Mouse (Mus musculus) heart, embryonic 12.5 days (tissue): ENCODE measurements at regions not wholly inside any gene's neighbourhood (a gene's known extent, or its start where the extent isn't known, plus 50 kb on each side); places are given as distances from the start of the nearest gene placed in this dataset.

Experiments
- ATAC-seq: fragments of 200-750 bp; cut with Nextera tagmentation; 2 replicates; pipeline ENCODE4 v1.8.0; 2017; ENCODE audit warnings: moderate TSS enrichment, moderate library complexity; ENCODE audit not compliant: insufficient number of reproducible peaks, low FRiP score
- H3K27ac ChIP-seq: fragments of 300-500 bp; sonication (generic); 2 replicates; pipeline ENCODE4 v1.5.1; 2016; ENCODE audit warnings: mild to moderate bottlenecking, moderate library complexity; ENCODE audit not compliant: poor library complexity, severe bottlenecking
- H3K27me3 ChIP-seq: fragments of 300-500 bp; sonication (generic); replicated peaks from 2 replicates; pipeline ENCODE4 v1.6.1; 2016; ENCODE audit warnings: mild to moderate bottlenecking, moderate library complexity
- H3K36me3 ChIP-seq: fragments of 300-500 bp; sonication (generic); 2 replicates; pipeline ENCODE4 v1.6.1; 2016; ENCODE audit warnings: mild to moderate bottlenecking, moderate library complexity
- H3K4me1 ChIP-seq: fragments of 300-500 bp; sonication (generic); replicated peaks from 2 replicates; pipeline ENCODE4 v1.6.1; 2016; ENCODE audit warnings: mild to moderate bottlenecking
- H3K4me2 ChIP-seq: fragments of 300-500 bp; sonication (generic); 2 replicates; pipeline ENCODE4 v1.6.1; 2016; ENCODE audit warnings: mild to moderate bottlenecking, moderate library complexity
- H3K4me3 ChIP-seq: fragments of 300-500 bp; sonication (generic); 2 replicates; pipeline ENCODE4 v1.5.1; 2016; ENCODE audit warnings: mild to moderate bottlenecking
- H3K9ac ChIP-seq: fragments of 300-500 bp; sonication (generic); 2 replicates; pipeline ENCODE4 v1.6.1; 2016; ENCODE audit warnings: mild to moderate bottlenecking, moderate library complexity
- H3K9me3 ChIP-seq: fragments of 300-500 bp; sonication (generic); replicated peaks from 2 replicates; pipeline ENCODE4 v1.6.1; 2016; ENCODE audit warnings: mild to moderate bottlenecking, moderate library complexity
- WGBS: fragments of 180-500 bp; shearing (Covaris S2); methylation state at CpG from one replicate; pipeline ENCODE4 v1.1.7; 2016; 5-methylcytosine and 5-hydroxymethylcytosine counted together

DNA sequence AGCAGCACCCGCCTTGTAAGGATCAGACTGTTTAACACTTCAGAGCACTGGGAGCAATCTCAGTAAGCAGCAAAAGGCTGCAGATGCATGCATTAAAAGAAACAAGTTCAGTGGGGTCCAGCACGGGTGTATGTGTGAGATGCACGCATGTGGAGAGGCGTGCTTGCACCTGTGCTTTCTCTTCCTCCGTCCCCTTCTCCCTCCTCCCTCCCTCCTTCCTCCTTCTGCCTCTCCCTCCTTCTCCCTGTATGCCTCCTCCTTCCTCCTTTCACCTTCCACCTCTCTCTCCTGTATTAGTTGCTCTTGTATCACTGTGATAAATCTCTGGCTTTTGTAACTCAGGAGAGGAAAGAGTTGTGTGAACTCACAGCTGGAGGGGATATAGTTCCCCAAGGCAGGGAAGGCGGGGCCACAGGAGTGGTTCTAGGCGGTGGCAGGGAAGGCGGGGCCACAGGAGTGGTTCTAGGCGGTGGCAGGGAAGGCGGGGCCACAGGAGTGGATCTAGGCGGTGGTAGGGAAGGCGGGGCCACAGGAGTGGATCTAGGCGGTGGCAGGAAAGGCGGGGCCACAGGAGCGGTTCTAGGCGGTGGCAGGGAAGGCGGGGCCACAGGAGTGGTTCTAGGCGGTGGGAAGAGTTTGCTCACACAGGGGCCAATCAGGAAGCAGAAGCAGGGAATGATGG, 96.2 kb upstream of the Eef2kmt start:
- 0 out of 2 replicates have a peak, but pooled peaks cover 4% of the 10 kb centered on the region for H3K27me3 ChIP-seq
- no peaks in the 10 kb centered on the region for H3K36me3 ChIP-seq
- H3K9me3 ChIP-seq: peaks cover 3% of the 10 kb centered on the region; the same call in 1 of the 2 replicates
- H3K9ac ChIP-seq: no peak overlapping the region
- ATAC-seq: peak; percentile 58; the same call in 1 of the 2 replicates
- no peak overlapping the region for H3K27ac ChIP-seq
- WGBS: 5% methylated on average over 18 of the region's 18 CpGs
- H3K4me3 ChIP-seq: no peak overlapping the region
- H3K4me1 ChIP-seq: 0 out of 2 replicates have a peak, but pooled peaks cover 5% of the 10 kb centered on the region
- peak overlapping the region; percentile 38 for H3K4me2 ChIP-seq

DNA sequence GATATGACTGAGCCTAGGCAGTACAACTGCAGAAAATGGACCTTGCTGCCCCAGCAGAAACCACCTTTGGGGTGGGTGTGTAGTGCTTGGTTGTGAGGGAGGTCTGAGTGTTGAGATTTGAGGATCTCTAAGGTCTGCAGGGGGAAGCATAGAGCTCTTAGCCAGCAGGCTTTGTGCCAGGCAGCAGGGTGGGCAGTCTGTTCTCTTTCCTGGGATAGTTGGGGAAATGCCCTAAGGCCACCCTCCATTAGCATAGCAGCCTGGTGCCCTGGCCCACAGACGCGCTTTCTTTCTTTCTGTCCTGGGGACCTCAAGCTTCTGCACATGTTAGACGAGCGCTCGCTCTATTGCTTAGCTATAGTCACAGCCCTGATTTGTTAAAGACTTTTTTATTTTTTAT, 91.4 kb upstream of the Eef2kmt start:
- Histone ChIP-seq H3K36me3 (no peaks in the 10 kb centered on the region), H3K4me2 (no peak overlapping the region), H3K27me3 (0 out of 2 replicates have a peak, but pooled peaks cover 4% of the 10 kb centered on the region), H3K9ac (no peak overlapping the region), H3K27ac (no peak overlapping the region), H3K4me1 (0 out of 2 replicates have a peak, but pooled peaks cover 4% of the 10 kb centered on the region), H3K4me3 (no peak overlapping the region), H3K9me3 (no peaks in the 10 kb centered on the region)
- 86% methylated on average over 5 of the region's 5 CpGs for WGBS
- no peak for ATAC-seq

DNA sequence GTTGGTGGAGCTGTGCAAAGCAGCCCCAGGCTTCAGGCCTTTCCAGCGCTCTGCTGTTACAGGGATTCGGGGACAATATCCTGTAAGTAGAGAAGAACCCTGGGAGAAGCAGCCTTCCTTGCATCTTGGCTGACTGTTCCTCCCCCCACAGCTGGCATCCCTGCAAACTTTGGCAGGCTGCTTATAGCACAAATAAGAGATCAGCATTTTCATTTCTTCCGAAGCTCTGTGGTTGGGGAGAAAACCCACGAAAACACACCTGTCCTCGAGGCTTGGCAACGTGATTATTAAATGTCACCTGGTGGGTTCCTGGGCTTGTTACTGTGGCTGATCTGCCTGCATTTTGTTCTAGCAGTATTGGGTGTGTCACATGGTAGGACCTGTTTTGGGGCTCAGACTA, 86.5 kb upstream of the Eef2kmt start:
- no peak for ATAC-seq
- Histone ChIP-seq H3K4me1 (no peaks in the 10 kb centered on the region), H3K9me3 (no peaks in the 10 kb centered on the region), H3K27me3 (no peaks in the 10 kb centered on the region), H3K4me3 (no peak overlapping the region), H3K4me2 (no peak overlapping the region), H3K9ac (no peak overlapping the region), H3K36me3 (no peaks in the 10 kb centered on the region), H3K27ac (no peak overlapping the region)
- 82% methylated on average over 6 of the region's 6 CpGs for WGBS

DNA sequence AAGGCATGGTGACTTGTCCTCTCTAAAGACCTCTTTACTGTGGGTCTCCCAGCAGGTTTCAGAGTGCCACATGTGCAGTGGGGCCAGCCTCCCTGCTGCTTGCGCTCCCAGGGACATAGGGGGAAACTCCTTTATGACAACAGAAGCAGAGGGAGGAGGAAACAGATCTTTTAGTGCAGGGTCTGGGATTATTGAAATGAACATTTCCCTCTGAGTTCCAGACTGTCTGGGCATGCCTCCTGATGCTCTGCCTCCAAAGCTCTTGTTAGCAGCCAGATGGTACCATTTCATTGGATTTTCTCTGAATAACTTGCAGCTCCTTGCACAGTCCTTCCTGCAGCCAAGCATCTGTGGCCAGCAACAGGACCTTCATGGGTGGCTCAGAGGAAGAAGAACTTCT, 60.5 kb upstream of the Eef2kmt start:
- ATAC-seq: no peak

DNA sequence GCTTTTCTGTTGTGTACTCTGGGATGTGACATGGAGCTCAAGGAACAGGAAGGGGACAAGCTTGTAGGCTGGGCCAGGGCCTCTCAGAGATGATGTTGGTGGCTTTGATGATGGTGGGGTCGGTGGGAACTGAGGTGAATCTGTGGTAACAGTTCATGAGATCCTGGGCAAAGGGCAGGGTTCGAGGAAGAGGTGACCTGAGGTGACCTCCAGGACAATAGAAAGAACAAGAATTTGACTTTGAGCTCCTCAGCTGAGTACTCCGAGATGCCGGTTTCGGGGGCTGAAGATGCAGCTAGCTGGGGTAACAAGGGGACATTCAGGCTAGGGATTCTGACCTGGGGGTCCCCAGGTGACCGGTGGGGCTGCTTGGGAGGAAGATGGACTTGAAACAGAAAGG, 57.5 kb upstream of the Eef2kmt start:
- no peaks in the 10 kb centered on the region for H3K36me3 ChIP-seq
- H3K27ac ChIP-seq: no peak overlapping the region
- ATAC-seq: no peak
- H3K4me2 ChIP-seq: no peak overlapping the region
- no peak overlapping the region for H3K4me3 ChIP-seq
- no peak overlapping the region for H3K9ac ChIP-seq
- no peaks in the 10 kb centered on the region for H3K4me1 ChIP-seq
- peaks cover 16% of the 10 kb centered on the region for H3K27me3 ChIP-seq
- WGBS: 72% methylated on average over 6 of the region's 6 CpGs
- no peaks in the 10 kb centered on the region for H3K9me3 ChIP-seq

More for the DNA sequence above, 60.5 kb upstream of the Eef2kmt start:
- Histone ChIP-seq H3K4me2 (no peak overlapping the region), H3K4me1 (no peaks in the 10 kb centered on the region), H3K4me3 (no peak overlapping the region), H3K27ac (no peak overlapping the region), H3K36me3 (no peaks in the 10 kb centered on the region), H3K27me3 (no peaks in the 10 kb centered on the region), H3K9me3 (no peaks in the 10 kb centered on the region), H3K9ac (no peak overlapping the region)
- WGBS: 81% methylated on average over 1 of the region's 1 CpGs

DNA sequence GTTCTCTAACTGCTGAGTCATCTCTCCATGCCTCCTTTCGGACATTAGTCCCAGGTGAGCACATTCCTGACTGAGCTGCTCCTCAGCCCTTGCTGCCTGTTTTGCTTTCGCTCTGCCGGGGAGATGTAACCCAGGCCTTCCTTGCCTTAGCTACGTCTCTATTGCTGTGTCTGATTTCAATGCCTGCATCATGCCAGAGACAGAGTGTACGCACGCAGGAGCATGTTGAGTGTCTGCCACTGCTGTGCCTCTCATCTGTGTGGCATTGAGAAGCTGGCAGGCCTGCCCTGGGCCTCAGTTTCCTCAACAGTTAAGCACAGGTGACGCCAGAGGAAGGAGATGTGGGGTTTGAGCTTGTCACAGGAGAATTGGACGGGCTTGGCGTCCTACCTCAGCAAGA, 55.7 kb upstream of the Eef2kmt start:
- no peak for ATAC-seq
- H3K9me3 ChIP-seq: no peaks in the 10 kb centered on the region
- no peak overlapping the region for H3K9ac ChIP-seq
- H3K27me3 ChIP-seq: peaks cover 31% of the 10 kb centered on the region
- 79% methylated on average over 9 of the region's 9 CpGs for WGBS
- H3K4me2 ChIP-seq: no peak overlapping the region
- H3K4me1 ChIP-seq: no peaks in the 10 kb centered on the region
- H3K27ac ChIP-seq: no peak overlapping the region
- no peaks in the 10 kb centered on the region for H3K36me3 ChIP-seq
- no peak overlapping the region for H3K4me3 ChIP-seq

DNA sequence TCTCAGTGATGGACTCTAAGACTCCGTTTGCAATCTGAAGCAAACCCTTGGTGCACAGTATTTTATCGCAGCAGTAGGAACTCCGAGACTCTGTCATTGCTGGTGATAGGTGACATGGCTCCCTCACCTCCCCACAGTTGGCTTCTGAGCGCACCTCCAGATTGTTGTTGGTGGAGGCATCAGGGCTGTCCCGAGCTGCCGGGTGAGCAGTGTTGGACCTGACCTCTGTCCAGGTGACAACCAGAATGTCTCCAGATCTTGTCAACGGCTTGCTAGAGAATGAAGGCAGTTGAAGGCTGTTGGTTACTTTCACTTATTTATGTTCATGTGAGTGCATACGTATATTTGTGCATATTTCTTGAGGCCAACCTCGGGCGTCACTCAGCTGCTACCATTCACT, 55.0 kb upstream of the Eef2kmt start:
- H3K4me3 ChIP-seq: no peak overlapping the region
- 81% methylated on average over 10 of the region's 10 CpGs for WGBS
- ATAC-seq: no peak

DNA sequence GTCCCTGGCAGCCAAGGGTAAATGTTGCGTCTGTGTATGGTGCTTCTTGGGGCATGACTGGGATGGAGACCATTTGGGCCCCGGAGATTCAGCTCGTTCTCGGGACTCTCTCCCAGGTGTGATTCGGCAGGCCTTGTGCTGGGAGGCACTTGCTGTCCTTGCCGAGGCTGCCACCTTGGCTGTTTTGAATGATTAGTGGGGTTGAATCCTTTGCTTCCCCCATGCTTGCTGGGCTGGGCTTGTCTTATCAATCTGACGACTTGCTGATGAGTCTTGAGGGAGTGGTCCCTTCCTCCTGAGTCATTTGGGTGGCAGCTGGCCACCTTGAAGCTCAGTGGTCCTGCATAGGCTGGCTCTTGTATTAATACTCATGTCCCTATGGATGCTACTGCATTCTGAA, 52.0 kb upstream of the Eef2kmt start:
- peaks cover 31% of the 10 kb centered on the region for H3K27me3 ChIP-seq
- no peak overlapping the region for H3K4me2 ChIP-seq
- no peak overlapping the region for H3K4me3 ChIP-seq
- no peak overlapping the region for H3K9ac ChIP-seq
- no peaks in the 10 kb centered on the region for H3K9me3 ChIP-seq
- no peaks in the 10 kb centered on the region for H3K4me1 ChIP-seq
- no peak for ATAC-seq
- 59% methylated on average over 7 of the region's 7 CpGs for WGBS
- H3K27ac ChIP-seq: no peak overlapping the region
- H3K36me3 ChIP-seq: no peaks in the 10 kb centered on the region

More for the DNA sequence above, 55.0 kb upstream of the Eef2kmt start:
- no peaks in the 10 kb centered on the region for H3K9me3 ChIP-seq
- no peak overlapping the region for H3K4me2 ChIP-seq
- H3K27ac ChIP-seq: no peak overlapping the region
- no peaks in the 10 kb centered on the region for H3K4me1 ChIP-seq
- H3K9ac ChIP-seq: no peak overlapping the region
- no peaks in the 10 kb centered on the region for H3K36me3 ChIP-seq
- H3K27me3 ChIP-seq: peaks cover 31% of the 10 kb centered on the region

DNA sequence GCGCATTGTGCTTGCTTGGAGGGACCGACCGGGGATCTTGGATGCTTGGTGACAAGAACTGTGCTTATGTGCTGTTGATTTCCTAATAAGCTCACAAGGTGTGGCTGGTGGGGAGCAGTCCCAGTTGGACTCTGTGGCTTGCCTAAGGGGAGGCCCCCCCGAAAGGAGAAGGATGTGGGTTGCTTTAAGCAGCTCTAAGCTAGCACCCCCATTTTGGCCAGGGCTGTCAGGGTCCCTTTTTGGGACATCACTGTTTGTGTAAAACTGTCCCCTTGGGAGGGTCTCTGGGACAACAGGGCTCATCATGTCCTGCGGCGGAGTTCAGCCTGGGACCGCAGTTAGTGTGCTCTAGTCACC, 51.4 kb upstream of the Eef2kmt start:
- peak overlapping the region; percentile 43 for H3K4me3 ChIP-seq
- H3K27ac ChIP-seq: no peak overlapping the region
- H3K27me3 ChIP-seq: peaks cover 31% of the 10 kb centered on the region
- H3K36me3 ChIP-seq: no peaks in the 10 kb centered on the region
- H3K9ac ChIP-seq: no peak overlapping the region
- H3K4me1 ChIP-seq: no peaks in the 10 kb centered on the region
- H3K4me2 ChIP-seq: peak overlapping the region; percentile 86
- no peak for ATAC-seq
- H3K9me3 ChIP-seq: no peaks in the 10 kb centered on the region
- WGBS: 67% methylated on average over 7 of the region's 7 CpGs

DNA sequence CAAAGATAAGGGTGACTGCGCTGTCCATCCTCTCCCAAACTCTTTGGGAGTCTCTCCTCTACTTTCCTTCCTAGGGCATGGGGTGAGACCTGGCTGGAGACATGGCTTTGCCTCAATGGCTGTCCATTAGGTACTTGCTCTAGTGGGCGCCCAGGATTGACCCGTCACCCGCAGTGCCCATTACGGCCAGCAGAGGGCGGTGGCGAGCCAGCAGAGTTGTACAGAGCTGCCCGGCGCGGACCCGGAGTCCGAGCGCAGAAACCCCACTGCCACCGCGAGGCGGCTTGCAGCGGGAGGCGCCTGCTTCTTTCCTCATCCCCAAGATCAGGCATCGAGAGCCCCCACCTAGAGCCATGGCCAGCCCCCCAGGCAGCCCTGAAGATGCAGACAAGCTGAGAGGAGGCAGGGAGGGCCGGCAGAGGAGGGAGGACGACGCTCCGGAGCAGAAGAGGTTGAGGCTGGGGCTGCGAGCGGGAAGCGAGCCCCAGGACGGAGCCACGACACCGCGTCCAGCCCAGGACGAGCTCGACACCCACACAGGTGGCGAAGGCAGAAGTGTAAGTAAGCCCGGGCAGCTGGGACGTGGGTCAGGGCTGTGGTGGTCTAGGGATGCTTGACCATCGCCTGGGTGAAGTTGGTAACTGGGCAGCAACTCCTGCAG, 50.9 kb upstream of the Eef2kmt start:
- H3K9me3 ChIP-seq: no peaks in the 10 kb centered on the region
- H3K9ac ChIP-seq: peak overlapping the region; percentile 60
- H3K36me3 ChIP-seq: no peaks in the 10 kb centered on the region
- peaks cover 31% of the 10 kb centered on the region for H3K27me3 ChIP-seq
- peak; percentile 75; the same call in 1 of the 2 replicates for ATAC-seq
- 2% methylated on average over 36 of the region's 36 CpGs for WGBS
- H3K4me1 ChIP-seq: no peaks in the 10 kb centered on the region
- no peak overlapping the region for H3K27ac ChIP-seq
- H3K4me3 ChIP-seq: peak overlapping the region; percentile 43
- peak overlapping the region; percentile 86 for H3K4me2 ChIP-seq
